Mouse (Mus musculus) kidney, postnatal 4 days (tissue): ENCODE data around the gene Invs.
"Not testable (repeated sequence)": the region's sequence is repeated elsewhere in the genome, so short reads cannot be mapped to it uniquely, and the experiment has no call there.

Source experiments
- DNase-seq, 2 experiments: peaks; one replicate each; pipeline ENCODE4 v3.0.0; 2021; ENCODE audit warnings: mixed read lengths in 2 of 2

Invs gene

GRCm38 (mm10) chr4:48328042-48328441 is 48.5 kb downstream of the Invs start:
- no peak for DNase-seq

- DNase-seq: no peak
These were observed 53.0 kb downstream of the Invs start for GRCm38 (mm10) chr4:48332453-48333051.

GRCm38 (mm10) chr4:48334927-48335763 is 55.6 kb downstream of the Invs start:
- no peak for DNase-seq

- no peak for DNase-seq
These were observed 63.1 kb downstream of the Invs start for GRCm38 (mm10) chr4:48342705-48343104.

- no peak for DNase-seq
These were observed 82.8 kb downstream of the Invs start for GRCm38 (mm10) chr4:48362367-48362766.

GRCm38 (mm10) chr4:48371037-48371436 is 91.5 kb downstream of the Invs start:
- no peak for DNase-seq

- DNase-seq: peak; percentile 83 to 85
These were observed 101.4 kb downstream of the Invs start for GRCm38 (mm10) chr4:48380940-48381339.

- no peak for DNase-seq
These were observed 102.9 kb downstream of the Invs start for GRCm38 (mm10) chr4:48382506-48382905.

GRCm38 (mm10) chr4:48396949-48397348 is 117.4 kb downstream of the Invs start:
- no peak for DNase-seq

GRCm38 (mm10) chr4:48403066-48403640 is 123.6 kb downstream of the Invs start:
- no peak for DNase-seq

- DNase-seq: not testable (repeated sequence)
These were observed 126.3 kb downstream of the Invs start for GRCm38 (mm10) chr4:48405724-48406491.

- DNase-seq: peak; percentile 73 to 74
These were observed 127.9 kb downstream of the Invs start for GRCm38 (mm10) chr4:48407350-48408039.

GRCm38 (mm10) chr4:48413473-48413872 is 133.9 kb downstream of the Invs start:
- DNase-seq: no peak

GRCm38 (mm10) chr4:48415838-48416335 is 136.3 kb downstream of the Invs start:
- peak; percentile 11 to 16 for DNase-seq

GRCm38 (mm10) chr4:48418831-48419468 is 139.4 kb downstream of the Invs start:
- DNase-seq: no peak

- no peak for DNase-seq
These were observed 143.1 kb downstream of the Invs start for GRCm38 (mm10) chr4:48422633-48423032.

- DNase-seq: no peak
These were observed 144.2 kb downstream of the Invs start for GRCm38 (mm10) chr4:48423738-48424137.

GRCm38 (mm10) chr4:48427413-48427812 is 147.9 kb downstream of the Invs start:
- no peak for DNase-seq

GRCm38 (mm10) chr4:48428054-48428453 is 148.5 kb downstream of the Invs start:
- no peak for DNase-seq

- DNase-seq: no peak
These were observed 174.7 kb downstream of the Invs start for GRCm38 (mm10) chr4:48454106-48454773.

- DNase-seq: no peak
These were observed 178.9 kb downstream of the Invs start for GRCm38 (mm10) chr4:48458436-48458835.
